Mouse (Mus musculus): ENCODE data around the gene H2afy2.

DNA sequence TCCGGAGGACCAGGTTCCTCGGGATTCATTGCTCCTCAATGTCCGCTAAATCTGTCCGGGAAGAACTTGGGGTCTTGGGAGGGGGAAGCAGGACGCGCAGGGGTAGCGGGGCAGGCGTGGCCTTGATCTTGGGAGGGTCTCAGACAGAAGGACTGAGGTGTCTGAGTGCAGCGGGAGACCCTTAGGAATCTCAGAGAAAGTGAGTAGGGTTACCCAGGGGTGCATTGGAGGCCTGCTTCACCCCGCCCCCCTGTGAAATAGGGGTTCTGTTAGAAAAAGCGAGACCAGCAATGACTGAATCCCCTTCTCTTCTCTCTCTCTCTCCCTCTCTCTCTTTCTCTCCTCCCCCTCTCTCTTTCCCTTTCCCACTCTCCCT lies 68.5 kb downstream of the H2afy2 start:
- no peak for TF ChIP-seq POLR2A (IDR thresholded peaks at IDR 0.05; ENCODE audit: low read depth, low read length)
- TF ChIP-seq CTCF (IDR thresholded peaks at IDR 0.05; ENCODE audit: borderline replicate concordance, insufficient read depth, low read length), result no peak

Measured in embryonic fibroblast, embryonic 13.5 days (primary cell).